Mouse (Mus musculus) adrenal gland (tissue): ENCODE measurements around the gene Sema4c.

Experiments used
- intact Hi-C: fragments of 180-260 bp; cut with DNase I; formaldehyde crosslinking; loops from one replicate; pipeline ENCODE4 v1.15.1; 2025
- microRNA-seq, 2 experiments: library from miRNA; unstranded; fragments of <30 nt; microRNA quantifications; one replicate each; pipeline ENCODE4; 2019

The Sema4c gene

GRCm38 (mm10) chr1:36512966-36513280, 45.2 kb downstream of the Sema4c start:
- intact Hi-C loops, result loop anchor here (2.0 kb wide), 1 partner anchor 26 kb away; the partner anchor contains the start of gene Gm42417

GRCm38 (mm10) chr1:36512089-36512965, 45.8 kb downstream of the Sema4c start:
- intact Hi-C loops, result loop anchor here (2.0 kb wide), 1 partner anchor 26 kb away; the partner anchor contains the start of gene Gm42417

- intact Hi-C loops, result loop anchor here (2.0 kb wide), 1 partner anchor 27 kb away; the partner anchor contains the start of gene Gm42417
Measured at GRCm38 (mm10) chr1:36511289-36512021, 46.7 kb downstream of the Sema4c start, which contains the start of gene Cnnm3. Cnnm3 (plus strand) TSS chr1:36511867.

- intact Hi-C loops, result no loop called here
Measured at GRCm38 (mm10) chr1:36508238-36508637, 49.9 kb downstream of the Sema4c start.

GRCm38 (mm10) chr1:36501261-36501660, 56.9 kb downstream of the Sema4c start:
- intact Hi-C loops, result loop anchor here (5.0 kb wide), 1 partner anchor 174 kb away; no protein-coding TSS in a partner anchor

Small RNAs within 50 kb of the gene (microRNA-seq; reads per million reads assigned to microRNA genes)
- 0 reads per million in 2 experiments for gene Gm47280
